Mouse (Mus musculus) adrenal gland, adult (tissue): ENCODE data around the gene Adi1.

Experiments
- DNase-seq, 2 experiments: peaks; one replicate each; pipeline ENCODE4 v3.0.0; 2022 to 2023; ENCODE audit warnings: low spot score in 1 of 2; ENCODE audit not compliant: inconsistent age in 2 of 2

The Adi1 gene

GRCm38 (mm10) chr12:28675121-28675924, at the start of gene Adi1:
TSS of gene Adi1 (plus strand) at chr12:28675231.
- DNase-seq = peak; percentile 88 to 96

- no peak for DNase-seq
Measured at GRCm38 (mm10) chr12:28625407-28625806, 49.6 kb upstream of the Adi1 start.

GRCm38 (mm10) chr12:28627092-28627491, 47.9 kb upstream of the Adi1 start:
- DNase-seq = no peak

- no peak for DNase-seq
Measured at GRCm38 (mm10) chr12:28628436-28628835, 46.6 kb upstream of the Adi1 start.

- no peak for DNase-seq
Measured at GRCm38 (mm10) chr12:28635058-28635534, 39.9 kb upstream of the Adi1 start.

GRCm38 (mm10) chr12:28635535-28636476, 39.2 kb upstream of the Adi1 start, which contains the start of gene Rps7:
TSS of gene Rps7 (minus strand) at chr12:28635953.
- peak; percentile 95 to 98 for DNase-seq

- no peak for DNase-seq
Measured at GRCm38 (mm10) chr12:28636543-28636942, 38.5 kb upstream of the Adi1 start.

- DNase-seq = no peak
Measured at GRCm38 (mm10) chr12:28638778-28639177, 36.3 kb upstream of the Adi1 start.

- DNase-seq = peak; percentile 91 to 96
Measured at GRCm38 (mm10) chr12:28649141-28650110, 25.6 kb upstream of the Adi1 start, which contains the start of gene Rnaseh1. TSS of gene Rnaseh1 (plus strand) at chr12:28649602.

- DNase-seq = no peak
Measured at GRCm38 (mm10) chr12:28662628-28663027, 12.4 kb upstream of the Adi1 start.

- no peak for DNase-seq
Measured at GRCm38 (mm10) chr12:28666734-28667133, 8.3 kb upstream of the Adi1 start.

GRCm38 (mm10) chr12:28667287-28667686, 7.7 kb upstream of the Adi1 start:
- no peak for DNase-seq

GRCm38 (mm10) chr12:28674038-28674720, 852 bp upstream of the Adi1 start:
- no peak for DNase-seq

- DNase-seq = no peak
Measured at GRCm38 (mm10) chr12:28675925-28676209, 836 bp downstream of the Adi1 start.

- DNase-seq = no peak
Measured at GRCm38 (mm10) chr12:28684674-28685073, 9.6 kb downstream of the Adi1 start.

- no peak for DNase-seq
Measured at GRCm38 (mm10) chr12:28685771-28686170, 10.7 kb downstream of the Adi1 start.

- DNase-seq = no peak
Measured at GRCm38 (mm10) chr12:28686199-28686879, 11.3 kb downstream of the Adi1 start.

GRCm38 (mm10) chr12:28688996-28689395, 14.0 kb downstream of the Adi1 start:
- no peak for DNase-seq

GRCm38 (mm10) chr12:28690730-28691129, 15.7 kb downstream of the Adi1 start:
- no peak for DNase-seq
